In the genomic region with DNA sequence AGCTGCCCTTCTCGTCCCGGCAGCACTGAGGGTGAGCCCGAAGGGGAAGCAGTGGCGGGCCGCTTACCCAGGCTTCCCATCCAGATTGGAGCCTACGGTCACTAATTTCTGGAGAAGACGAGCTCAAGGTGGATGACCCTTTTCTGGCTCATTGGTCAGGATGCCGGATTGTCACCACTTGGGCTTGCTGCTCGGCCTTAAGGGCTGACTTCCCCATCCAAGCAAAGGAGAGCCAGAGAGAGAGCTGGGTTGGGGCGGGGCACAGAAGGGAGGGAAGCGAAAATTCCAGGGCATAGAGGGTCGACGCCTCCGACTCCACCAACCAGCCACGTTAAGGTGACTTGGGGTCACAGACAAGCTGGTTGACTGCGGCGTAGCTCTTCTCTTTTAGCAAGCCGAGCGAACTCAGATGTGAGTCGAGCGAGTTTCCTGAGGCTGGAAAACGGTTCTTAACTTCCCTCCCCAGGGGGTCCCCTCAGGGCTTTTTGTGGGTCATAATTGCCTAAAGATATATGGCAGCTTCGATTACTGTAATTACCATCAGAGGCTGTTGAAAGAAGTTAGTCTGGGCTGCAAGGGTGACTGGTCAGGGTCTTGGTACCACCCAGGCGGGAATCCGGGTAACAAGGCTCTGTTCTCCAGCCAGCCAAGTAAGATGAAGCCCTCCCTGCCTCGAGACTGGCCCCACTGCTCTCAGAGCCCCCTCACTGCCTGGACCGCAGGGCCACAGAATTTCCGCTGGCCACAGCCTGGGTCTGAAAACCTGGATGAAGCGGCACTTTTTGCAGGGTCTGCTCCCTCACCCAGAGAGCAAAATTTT, we compare ENCODE assay signal across 10 mouse cellular contexts. TPM values are rescaled to one million over a fixed set of nuclear protein-coding genes. Genes with fewer than 3 reads are reported as not detected.
DNase-seq lines count a peak whose midpoint lies in the region; ATAC-seq lines count a peak whose summit lies in the region.
"Had no signal": no experiment of that assay in that cellular context is flagged by ENCODE, and none has a peak within 500 bp of the region (broad histone marks: within the 10 kb centered on the region; RNA-seq: fewer than 3 reads in every experiment).

No protein-coding gene starts in this region.

- peaks cover 61% of the 10 kb centered on the region for H3K4me1 ChIP-seq in hindbrain, embryonic 10.5 days (replicated peaks)
- H3K4me1 ChIP-seq in hindbrain, embryonic 13.5 days (replicated peaks), result peaks cover 32% of the 10 kb centered on the region
- H3K4me1 ChIP-seq in embryonic facial prominence, embryonic 15.5 days, result peaks cover 37% of the 10 kb centered on the region
- peaks cover 78% of the 10 kb centered on the region for H3K4me1 ChIP-seq in midbrain, embryonic 10.5 days

- H3K4me2 ChIP-seq in hindbrain, embryonic 13.5 days, result no peak overlapping the region
- peak overlapping the region; percentile 22; the same call in 1 of the 2 replicates for H3K4me2 ChIP-seq in embryonic facial prominence, embryonic 15.5 days (replicated peaks)

- no peaks in the 10 kb centered on the region for H3K9me3 ChIP-seq in hindbrain, embryonic 10.5 days
- H3K9me3 ChIP-seq in hindbrain, embryonic 13.5 days, result no peaks in the 10 kb centered on the region
- H3K9me3 ChIP-seq in embryonic facial prominence, embryonic 15.5 days (replicated peaks), result no peaks in the 10 kb centered on the region
- no peaks in the 10 kb centered on the region for H3K9me3 ChIP-seq in midbrain, embryonic 10.5 days (replicated peaks)

- no peaks in the 10 kb centered on the region for H3K36me3 ChIP-seq in hindbrain, embryonic 10.5 days
- no peaks in the 10 kb centered on the region for H3K36me3 ChIP-seq in hindbrain, embryonic 13.5 days
- H3K36me3 ChIP-seq in embryonic facial prominence, embryonic 15.5 days, result no peaks in the 10 kb centered on the region
- H3K36me3 ChIP-seq in midbrain, embryonic 10.5 days, result peaks cover 4% of the 10 kb centered on the region; the same call in 1 of the 2 replicates

- H3K4me3 ChIP-seq in hindbrain, embryonic 10.5 days, result peak overlapping the region; percentile 39
- H3K4me3 ChIP-seq in hindbrain, embryonic 13.5 days, result no peak overlapping the region
- peak overlapping the region; percentile 16 for H3K4me3 ChIP-seq in embryonic facial prominence, embryonic 15.5 days (replicated peaks)
- peak overlapping the region; percentile 67 for H3K4me3 ChIP-seq in midbrain, embryonic 10.5 days

- DNase-seq in hindbrain, embryonic 10.5 days (ENCODE audit: low spot score), result no peak
- DNase-seq in Muller cell, postnatal 12 days (ENCODE audit: inconsistent ontology term), result peak; percentile 92
- DNase-seq in midbrain, embryonic 10.5 days (ENCODE audit: low spot score), result no peak
- DNase-seq in adrenal gland, postnatal 14 days, result no peak
- DNase-seq in urinary bladder, adult 18-20 months (ENCODE audit: low spot score in 2 of 2), result no peak
- no peak for DNase-seq in adrenal gland, adult 8-10 months

- 1% methylated on average over 29 of the region's 29 CpGs for WGBS in hindbrain, embryonic 10.5 days
- under 1% methylated on average over 29 of the region's 29 CpGs for WGBS in hindbrain, embryonic 13.5 days
- 3% methylated on average over 29 of the region's 29 CpGs for WGBS in embryonic facial prominence, embryonic 15.5 days
- WGBS in midbrain, embryonic 10.5 days, result under 1% methylated on average over 29 of the region's 29 CpGs

- ATAC-seq in hindbrain, embryonic 13.5 days (ENCODE audit: low FRiP score), result no peak
- no peak for ATAC-seq in embryonic facial prominence, embryonic 15.5 days (ENCODE audit: insufficient number of reproducible peaks, low FRiP score, low TSS enrichment, low read depth)

- H3K27ac ChIP-seq in hindbrain, embryonic 10.5 days, result no peak overlapping the region
- H3K27ac ChIP-seq in hindbrain, embryonic 13.5 days, result no peak overlapping the region
- H3K27ac ChIP-seq in embryonic facial prominence, embryonic 15.5 days (replicated peaks), result no peak overlapping the region
- H3K27ac ChIP-seq in midbrain, embryonic 10.5 days (replicated peaks), result peak overlapping the region; percentile 82

- no peak overlapping the region for H3K9ac ChIP-seq in hindbrain, embryonic 13.5 days
- no peak overlapping the region for H3K9ac ChIP-seq in embryonic facial prominence, embryonic 15.5 days

- peaks cover 100% of the 10 kb centered on the region for H3K27me3 ChIP-seq in hindbrain, embryonic 10.5 days (ENCODE audit: insufficient read depth, poor library complexity, severe bottlenecking)
- peaks cover 99% of the 10 kb centered on the region for H3K27me3 ChIP-seq in hindbrain, embryonic 13.5 days
- peaks cover 97% of the 10 kb centered on the region for H3K27me3 ChIP-seq in embryonic facial prominence, embryonic 15.5 days
- peaks cover 100% of the 10 kb centered on the region for H3K27me3 ChIP-seq in midbrain, embryonic 10.5 days (ENCODE audit: low read depth, poor library complexity, severe bottlenecking)
- H3K27me3 ChIP-seq: CH12.LX had no signal

RNA-seq across cellular contexts. Expression of gene Nr2e1, which starts 3.1 kb away (rescaled TPM):
- polyA plus RNA-seq in hindbrain, embryonic 10.5 days (2016; fragmentation: Nextera tagmentation; extraction: Ambion mirVana), result 1.2 and 3.0 TPM in 2 replicates
- 0.39 and 0.49 TPM in 2 replicates for polyA plus RNA-seq in hindbrain, embryonic 13.5 days (2015; fragmentation: Nextera tagmentation; extraction: Ambion mirVana)
- 1.7 and 1.8 TPM in 2 replicates for polyA plus RNA-seq in embryonic facial prominence, embryonic 15.5 days (2015; fragmentation: Nextera tagmentation; extraction: Ambion mirVana)
- polyA plus RNA-seq in midbrain, embryonic 10.5 days (2016; fragmentation: Nextera tagmentation; extraction: Ambion mirVana), result 25.3 and 26.3 TPM in 2 replicates
- total RNA-seq in adrenal gland, postnatal 14 days (2021), result not detected in 2 replicates
- total RNA-seq in adrenal gland, adult 8-10 months (2022), result not detected
- total RNA-seq: CH12.LX; monocyte, adult 5-6 weeks had no signal

RNA-seq across cellular contexts. Expression of gene Ostm1, which starts 3.3 kb away (rescaled TPM):
- polyA plus RNA-seq in hindbrain, embryonic 10.5 days (2016; fragmentation: Nextera tagmentation; extraction: Ambion mirVana), result 15.3 and 16.1 TPM in 2 replicates
- polyA plus RNA-seq in hindbrain, embryonic 13.5 days (2015; fragmentation: Nextera tagmentation; extraction: Ambion mirVana), result 32.0 and 32.2 TPM in 2 replicates
- 12.9 and 14.9 TPM in 2 replicates for polyA plus RNA-seq in embryonic facial prominence, embryonic 15.5 days (2015; fragmentation: Nextera tagmentation; extraction: Ambion mirVana)
- 22.8 and 26.7 TPM in 2 replicates for polyA plus RNA-seq in midbrain, embryonic 10.5 days (2016; fragmentation: Nextera tagmentation; extraction: Ambion mirVana)
- 20.4 and 25.2 TPM in 2 replicates for total RNA-seq in adrenal gland, postnatal 14 days (2021)
- 10 to 100 TPM; 31.6 to 39.0 (median 36.8) TPM for total RNA-seq in adrenal gland, adult 8-10 months (2022)
